Mouse (Mus musculus): Measurements from ENCODE around the gene Kirrel.

- TF ChIP-seq MYC (IDR thresholded peaks at IDR 0.05; ENCODE audit: low read depth, low read length) (no peak), TCF12 (IDR thresholded peaks at IDR 0.05; ENCODE audit: low read depth, low read length) (no peak), GABPA (IDR thresholded peaks at IDR 0.05; ENCODE audit: low read depth, low read length) (no peak), SMC3 (IDR thresholded peaks at IDR 0.05; ENCODE audit: low read depth, low read length) (no peak), CTCF (IDR thresholded peaks at IDR 0.05 in 2 of 3, conservative IDR thresholded peaks at IDR 0.05 in 1 of 3; ENCODE audit: control insufficient read depth in 1 of 3, insufficient read depth in 1 of 3, low read depth in 2 of 3, low read length in 3 of 3, poor library complexity in 1 of 3, severe bottlenecking in 1 of 3) (no peak), NELFE (IDR thresholded peaks at IDR 0.05; ENCODE audit: low read depth, low read length) (no peak), E2F4 (IDR thresholded peaks at IDR 0.05; ENCODE audit: borderline replicate concordance, low read depth, low read length) (no peak), HCFC1 (IDR thresholded peaks at IDR 0.05; ENCODE audit: low read depth, low read length) (no peak), EP300 (IDR thresholded peaks at IDR 0.05; ENCODE audit: low read depth in 1 of 2, low read length in 2 of 2) (no peak), BHLHE40 (IDR thresholded peaks at IDR 0.05; ENCODE audit: borderline replicate concordance, low read depth, low read length) (no peak)
Observed at GRCm38 (mm10) chr3:87102346-87102745, 72.2 kb downstream of the Kirrel start.

All from MEL (cell line).